Mouse (Mus musculus) hindbrain, embryonic 11.5 days (tissue): ENCODE results near the gene Zfp777. TPM values are rescaled to one million over a fixed set of nuclear protein-coding genes. Genes with fewer than 3 reads are reported as not detected.

Experiments used
- ATAC-seq: fragments of 200-750 bp; cut with Nextera tagmentation; 2 replicates; pipeline ENCODE4 v1.8.0; 2017; ENCODE audit warnings: mild to moderate bottlenecking, moderate TSS enrichment, moderate library complexity; ENCODE audit not compliant: low FRiP score
- DNase-seq: peaks from one replicate; pipeline ENCODE4 v3.0.0-alpha.2; 2015; ENCODE audit warnings: low spot score
- H3K27ac ChIP-seq: fragments of 300-500 bp; sonication (generic); 2 replicates; pipeline ENCODE4 v1.5.1; 2014; ENCODE audit warnings: mild to moderate bottlenecking, low read depth, low read length
- H3K27me3 ChIP-seq: fragments of 300-500 bp; sonication (generic); 2 replicates; pipeline ENCODE4 v1.6.1; 2014; ENCODE audit warnings: mild to moderate bottlenecking, low read length, moderate library complexity, mixed read lengths; ENCODE audit not compliant: control insufficient read depth, insufficient read depth
- H3K36me3 ChIP-seq: fragments of 300-500 bp; sonication (generic); 2 replicates; pipeline ENCODE4 v1.6.1; 2014; ENCODE audit warnings: mild to moderate bottlenecking, low read length, moderate library complexity, mixed read lengths; ENCODE audit not compliant: control insufficient read depth, insufficient read depth
- H3K4me1 ChIP-seq: fragments of 300-500 bp; sonication (generic); replicated peaks from 2 replicates; pipeline ENCODE4 v1.6.1; 2014; ENCODE audit warnings: low read length, mixed read lengths; ENCODE audit not compliant: control insufficient read depth, insufficient read depth
- H3K4me2 ChIP-seq: fragments of 300-500 bp; sonication (generic); replicated peaks from 2 replicates; pipeline ENCODE4 v1.6.1; 2014; ENCODE audit warnings: mild to moderate bottlenecking, low read depth, low read length
- H3K4me3 ChIP-seq: fragments of 300-500 bp; sonication (generic); 2 replicates; pipeline ENCODE4 v1.5.1; 2014; ENCODE audit warnings: low read depth, low read length
- H3K9ac ChIP-seq: fragments of 300-500 bp; sonication (generic); 2 replicates; pipeline ENCODE4 v1.6.1; 2014; ENCODE audit warnings: low read depth, low read length
- H3K9me3 ChIP-seq: fragments of 300-500 bp; sonication (generic); 2 replicates; pipeline ENCODE4 v1.6.1; 2016; ENCODE audit warnings: low read length; ENCODE audit not compliant: control insufficient read depth
- WGBS: fragments of 180-500 bp; shearing (Covaris S2); extraction: QIAGEN DNeasy Blood & Tissue Kit; methylation state at CpG from one replicate; pipeline ENCODE4 v1.1.7; 2014; 5-methylcytosine and 5-hydroxymethylcytosine counted together
- polyA plus RNA-seq: library from polyadenylated mRNA; unstranded; fragments of >200 nt; fragmentation: Nextera tagmentation; extraction: Ambion mirVana; gene quantifications from 2 replicates; pipeline ENCODE4 v1.2.1, GENCODE M21; 2014

Zfp777 gene
- polyA plus RNA-seq, 1 experiment from 2014 or later, result 9.7 TPM

GRCm38 (mm10) chr6:48067492-48067891 lies 18.8 kb upstream of the Zfp777 start:
- DNase-seq, result no peak
- Histone ChIP-seq H3K4me3 (no peak overlapping the region), H3K27me3 (no peaks in the 10 kb centered on the region), H3K4me2 (no peak overlapping the region), H3K9me3 (no peaks in the 10 kb centered on the region), H3K36me3 (peaks cover 14% of the 10 kb centered on the region), H3K9ac (no peak overlapping the region), H3K27ac (no peak overlapping the region), H3K4me1 (no peaks in the 10 kb centered on the region)
- ATAC-seq, result no peak
- 94% methylated on average over 3 of the region's 3 CpGs for WGBS

GRCm38 (mm10) chr6:48065587-48066075 lies 16.9 kb upstream of the Zfp777 start:
- Histone ChIP-seq H3K4me2 (no peak overlapping the region), H3K27ac (no peak overlapping the region), H3K27me3 (no peaks in the 10 kb centered on the region), H3K4me1 (no peaks in the 10 kb centered on the region), H3K36me3 (peaks cover 14% of the 10 kb centered on the region), H3K9me3 (no peaks in the 10 kb centered on the region), H3K4me3 (no peak overlapping the region), H3K9ac (no peak overlapping the region)
- DNase-seq (no peak), ATAC-seq (no peak)
- 95% methylated on average over 6 of the region's 6 CpGs for WGBS

DNA sequence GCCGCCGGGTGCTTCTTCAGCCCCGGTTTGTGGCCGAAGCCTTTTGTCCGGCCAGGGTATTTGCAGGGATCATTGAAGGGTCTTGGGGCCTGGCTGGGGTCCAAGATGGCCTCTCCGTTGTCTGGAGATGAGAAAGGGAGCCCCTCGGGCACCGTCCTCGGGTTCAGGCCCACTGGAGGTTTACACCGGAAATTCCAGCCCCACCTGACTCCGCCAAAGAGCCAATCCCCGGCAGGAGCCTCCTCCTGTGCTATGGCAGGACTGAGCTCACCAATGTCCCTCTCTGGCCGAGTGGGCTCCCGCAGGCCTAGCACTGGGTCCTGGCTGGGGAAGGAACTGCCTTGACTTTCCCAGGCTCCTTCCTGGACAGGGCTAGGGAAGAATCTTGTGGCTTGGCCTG lies 15.7 kb upstream of the Zfp777 start:
- DNase-seq (no peak), ATAC-seq (no peak)
- Histone ChIP-seq H3K27ac (no peak overlapping the region), H3K9me3 (no peaks in the 10 kb centered on the region), H3K4me2 (no peak overlapping the region), H3K27me3 (no peaks in the 10 kb centered on the region), H3K9ac (no peak overlapping the region), H3K36me3 (peaks cover 14% of the 10 kb centered on the region), H3K4me3 (no peak overlapping the region), H3K4me1 (no peaks in the 10 kb centered on the region)
- WGBS, result 94% methylated on average over 14 of the region's 14 CpGs

GRCm38 (mm10) chr6:48063940-48064339 lies 15.2 kb upstream of the Zfp777 start:
- 92% methylated on average over 28 of the region's 28 CpGs for WGBS
- H3K27me3 ChIP-seq, result no peaks in the 10 kb centered on the region
- H3K36me3 ChIP-seq, result peaks cover 14% of the 10 kb centered on the region
- no peak overlapping the region for H3K27ac ChIP-seq
- no peak overlapping the region for H3K9ac ChIP-seq
- no peak overlapping the region for H3K4me2 ChIP-seq
- DNase-seq (no peak), ATAC-seq (no peak)
- no peaks in the 10 kb centered on the region for H3K4me1 ChIP-seq
- H3K4me3 ChIP-seq, result no peak overlapping the region
- H3K9me3 ChIP-seq, result no peaks in the 10 kb centered on the region

DNA sequence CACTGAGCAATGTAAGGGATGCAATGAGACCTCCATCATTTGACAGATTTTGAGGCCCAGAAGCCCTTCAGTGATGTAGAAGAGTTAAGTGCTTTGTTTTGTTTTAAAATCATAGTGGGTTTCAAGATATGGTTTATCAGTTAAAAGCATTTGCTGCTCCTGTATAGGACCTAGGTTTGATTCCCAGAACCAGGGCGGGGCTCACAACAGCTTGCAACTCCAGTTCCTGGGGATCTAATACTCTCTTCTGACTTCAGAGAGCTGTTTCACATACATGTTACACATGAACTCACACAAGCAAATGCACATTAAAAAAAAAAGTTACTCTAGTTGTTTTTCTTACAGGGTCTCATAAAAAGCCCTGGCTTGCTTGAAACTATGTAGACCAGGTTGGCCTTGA lies 12.2 kb upstream of the Zfp777 start:
- Histone ChIP-seq H3K36me3 (peaks cover 14% of the 10 kb centered on the region), H3K27ac (no peak overlapping the region), H3K4me3 (no peak overlapping the region), H3K9ac (no peak overlapping the region), H3K9me3 (no peaks in the 10 kb centered on the region), H3K27me3 (no peaks in the 10 kb centered on the region), H3K4me1 (no peaks in the 10 kb centered on the region), H3K4me2 (no peak overlapping the region)
- ATAC-seq, result no peak
- WGBS, result 96% methylated on average over 1 of the region's 1 CpGs
- no peak for DNase-seq

DNA sequence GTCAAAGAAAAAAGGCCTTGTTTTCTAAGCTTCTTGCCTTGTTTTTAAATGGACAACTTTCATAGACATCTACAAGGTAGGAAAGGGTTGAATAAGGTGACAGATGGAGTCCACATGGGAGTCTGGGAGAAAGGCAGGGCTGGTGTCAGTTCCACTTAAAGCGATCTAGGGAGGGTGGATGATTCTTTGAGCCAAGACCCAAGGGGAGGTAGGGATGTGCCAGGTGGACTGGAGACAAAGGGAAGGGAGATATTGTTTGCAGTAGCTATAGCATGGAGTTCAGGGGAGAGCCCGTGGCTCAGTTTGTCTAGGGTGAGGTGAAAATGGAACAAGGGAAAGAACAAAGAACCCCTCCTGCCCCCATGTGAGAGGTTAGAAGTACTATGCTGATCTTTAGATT lies 11.7 kb upstream of the Zfp777 start:
- H3K4me3 ChIP-seq, result no peak overlapping the region
- no peak overlapping the region for H3K27ac ChIP-seq
- H3K4me1 ChIP-seq, result no peaks in the 10 kb centered on the region
- peaks cover 14% of the 10 kb centered on the region for H3K36me3 ChIP-seq
- no peak overlapping the region for H3K9ac ChIP-seq
- H3K4me2 ChIP-seq, result no peak overlapping the region
- DNase-seq, result no peak
- ATAC-seq, result no peak
- H3K9me3 ChIP-seq, result no peaks in the 10 kb centered on the region
- WGBS, result 83% methylated on average over 2 of the region's 2 CpGs
- no peaks in the 10 kb centered on the region for H3K27me3 ChIP-seq

- H3K36me3 ChIP-seq, result no peaks in the 10 kb centered on the region
- no peaks in the 10 kb centered on the region for H3K4me1 ChIP-seq
- ATAC-seq (no peak), DNase-seq (no peak)
- H3K27me3 ChIP-seq, result no peaks in the 10 kb centered on the region
- no peak overlapping the region for H3K27ac ChIP-seq
- no peak overlapping the region for H3K9ac ChIP-seq
- H3K4me2 ChIP-seq, result no peak overlapping the region
- H3K9me3 ChIP-seq, result no peaks in the 10 kb centered on the region
- no peak overlapping the region for H3K4me3 ChIP-seq
- WGBS, result 82% methylated on average over 6 of the region's 6 CpGs
Observed at GRCm38 (mm10) chr6:48052136-48052535, 3.4 kb upstream of the Zfp777 start.

DNA sequence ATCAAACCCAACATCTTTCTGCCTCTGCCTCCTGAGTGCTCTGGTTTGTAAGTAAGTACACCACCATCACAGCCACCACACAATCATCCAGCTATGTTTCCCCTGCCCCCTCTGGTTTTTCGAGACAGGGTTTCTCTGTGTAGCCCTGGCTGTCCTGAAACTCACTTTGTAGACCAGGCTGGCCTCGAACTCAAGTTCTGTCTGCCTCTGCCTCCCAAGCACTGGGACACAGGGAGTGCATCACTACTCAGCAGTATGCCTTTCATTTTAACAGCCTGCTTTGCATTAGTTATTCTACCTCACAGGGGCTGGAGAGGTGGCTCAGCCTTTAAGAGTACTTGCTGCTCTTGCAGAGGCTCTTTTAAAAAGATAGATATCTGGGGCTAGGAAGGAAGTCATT lies 3.0 kb upstream of the Zfp777 start:
- Histone ChIP-seq H3K9ac (no peak overlapping the region), H3K36me3 (no peaks in the 10 kb centered on the region), H3K4me3 (no peak overlapping the region), H3K9me3 (no peaks in the 10 kb centered on the region), H3K27ac (no peak overlapping the region), H3K27me3 (no peaks in the 10 kb centered on the region), H3K4me1 (no peaks in the 10 kb centered on the region), H3K4me2 (no peak overlapping the region)
- DNase-seq (no peak), ATAC-seq (no peak)
- 87% methylated on average over 2 of the region's 2 CpGs for WGBS

- peak overlapping the region; percentile 47 for H3K4me2 ChIP-seq
- H3K27ac ChIP-seq, result peak overlapping the region; percentile 91; the same call in 1 of the 2 replicates
- H3K9ac ChIP-seq, result peak overlapping the region; percentile 90
- WGBS, result 61% methylated on average over 9 of the region's 9 CpGs
- DNase-seq (no peak), ATAC-seq (no peak)
- no peaks in the 10 kb centered on the region for H3K4me1 ChIP-seq
- H3K27me3 ChIP-seq, result no peaks in the 10 kb centered on the region
- H3K36me3 ChIP-seq, result no peaks in the 10 kb centered on the region
- H3K4me3 ChIP-seq, result peak overlapping the region; percentile 73
- no peaks in the 10 kb centered on the region for H3K9me3 ChIP-seq
Observed at GRCm38 (mm10) chr6:48049273-48050065, 758 bp upstream of the Zfp777 start.
